Mouse (Mus musculus) embryonic facial prominence, embryonic 13.5 days (tissue): ENCODE data around the gene Dolpp1. TPM values are rescaled to one million over a fixed set of nuclear protein-coding genes. Genes with fewer than 3 reads are reported as not detected.

ENCODE experiments used
- ATAC-seq: fragments of 200-750 bp; cut with Nextera tagmentation; 2 replicates; pipeline ENCODE4 v1.8.0; 2017; ENCODE audit warnings: low read depth; ENCODE audit not compliant: insufficient number of reproducible peaks, insufficient read depth, low FRiP score, low TSS enrichment
- H3K27ac ChIP-seq: fragments of 300-500 bp; sonication (generic); 2 replicates; pipeline ENCODE4 v1.5.1; 2015; ENCODE audit warnings: moderate library complexity, mild to moderate bottlenecking, inconsistent platforms
- H3K27me3 ChIP-seq: fragments of 300-500 bp; sonication (generic); 2 replicates; pipeline ENCODE4 v1.6.1; 2015; ENCODE audit warnings: mild to moderate bottlenecking, inconsistent platforms
- H3K36me3 ChIP-seq: fragments of 300-500 bp; sonication (generic); 2 replicates; pipeline ENCODE4 v1.6.1; 2015; ENCODE audit warnings: mild to moderate bottlenecking, inconsistent platforms
- H3K4me1 ChIP-seq: fragments of 300-500 bp; sonication (generic); 2 replicates; pipeline ENCODE4 v1.6.1; 2015; ENCODE audit warnings: inconsistent platforms
- H3K4me2 ChIP-seq: fragments of 300-500 bp; sonication (generic); 2 replicates; pipeline ENCODE4 v1.6.1; 2015; ENCODE audit warnings: moderate library complexity, mild to moderate bottlenecking, inconsistent platforms
- H3K4me3 ChIP-seq: fragments of 300-500 bp; sonication (generic); 2 replicates; pipeline ENCODE4 v1.5.1; 2015; ENCODE audit warnings: mild to moderate bottlenecking, inconsistent platforms
- H3K9ac ChIP-seq: fragments of 300-500 bp; sonication (generic); 2 replicates; pipeline ENCODE4 v1.6.1; 2015; ENCODE audit warnings: mild to moderate bottlenecking, inconsistent platforms
- H3K9me3 ChIP-seq: fragments of 300-500 bp; sonication (generic); 2 replicates; pipeline ENCODE4 v1.6.1; 2016; ENCODE audit warnings: inconsistent platforms
- WGBS: fragments of 180-500 bp; shearing (Covaris S2); methylation state at CpG from one replicate; pipeline ENCODE4 v1.1.7; 2015; ENCODE audit warnings: mixed read lengths; 5-methylcytosine and 5-hydroxymethylcytosine counted together
- polyA plus RNA-seq: library from polyadenylated mRNA; unstranded; fragments of >200 nt; fragmentation: Nextera tagmentation; extraction: Ambion mirVana; gene quantifications from 2 replicates; pipeline ENCODE4 v1.2.1, GENCODE M21; 2015

Gene Dolpp1
- polyA plus RNA-seq = 31.9 and 34.9 TPM in 2 replicates

DNA sequence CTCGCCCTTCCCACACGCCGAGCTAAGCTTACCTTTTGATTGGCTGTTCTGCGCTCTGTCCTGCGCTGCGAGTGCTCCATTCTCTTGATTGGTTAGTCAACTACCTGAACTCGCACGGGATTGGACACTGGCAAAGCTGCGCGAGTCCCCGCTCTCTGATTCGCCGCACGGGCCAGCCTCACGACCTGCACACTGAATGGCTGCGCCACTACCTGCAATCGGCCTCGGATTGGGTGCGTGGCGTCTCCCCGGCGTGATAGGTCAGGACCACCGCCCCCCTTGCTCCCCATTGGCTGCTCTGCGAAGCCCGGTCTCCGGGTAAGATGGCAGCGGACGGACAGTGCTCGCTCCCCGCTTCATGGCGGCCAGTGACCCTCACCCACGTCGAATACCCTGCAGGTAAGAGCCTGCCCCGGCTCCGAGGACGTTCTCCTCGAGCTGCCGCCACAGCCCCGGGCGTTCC, at the start of gene Dolpp1:
Gene Dolpp1 (plus strand): TSS at position 141 of the 463 bp plus-strand sequence.
- Histone ChIP-seq H3K4me1 (peaks cover 22% of the 10 kb centered on the region), H3K9me3 (no peaks in the 10 kb centered on the region), H3K27me3 (no peaks in the 10 kb centered on the region), H3K27ac (peak within 1 kb of the TSS; percentile 87), H3K9ac (peak within 1 kb of the TSS; percentile 81), H3K4me2 (peak within 1 kb of the TSS; percentile 95), H3K4me3 (peak within 1 kb of the TSS; percentile 84), H3K36me3 (peaks cover 22% of the 10 kb centered on the region)
- peak; percentile 97 for ATAC-seq
- under 1% methylated on average over 40 of the region's 40 CpGs for WGBS

DNA sequence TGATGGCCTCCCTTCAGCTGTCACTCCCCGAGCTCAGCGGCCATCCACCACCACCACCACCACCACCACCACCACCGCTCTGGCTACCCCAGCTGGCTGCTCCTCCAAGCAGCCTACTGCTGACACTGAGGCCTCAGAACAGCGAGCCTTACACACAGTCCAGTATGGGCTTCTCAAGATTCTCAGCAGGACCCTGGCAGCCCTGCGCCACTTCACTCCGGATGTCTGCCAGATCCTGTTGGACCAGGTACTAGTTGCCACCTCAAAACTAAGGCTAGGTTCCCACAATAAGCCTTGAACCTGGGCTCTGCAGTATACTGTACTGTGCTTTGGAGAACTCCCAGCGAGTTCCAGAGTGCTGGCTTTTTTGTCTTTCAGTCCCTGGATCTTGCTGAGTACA, 49.5 kb upstream of the Dolpp1 start:
- Histone ChIP-seq H3K27ac (no peak overlapping the region), H3K4me2 (no peak overlapping the region), H3K36me3 (peaks cover 97% of the 10 kb centered on the region), H3K27me3 (no peaks in the 10 kb centered on the region), H3K4me1 (no peaks in the 10 kb centered on the region), H3K4me3 (no peak overlapping the region), H3K9me3 (no peaks in the 10 kb centered on the region), H3K9ac (no peak overlapping the region)
- WGBS = 93% methylated on average over 7 of the region's 7 CpGs
- ATAC-seq = no peak

GRCm38 (mm10) chr2:30343601-30344137, 48.4 kb upstream of the Dolpp1 start:
- 85% methylated on average over 14 of the region's 14 CpGs for WGBS
- Histone ChIP-seq H3K4me3 (no peak overlapping the region), H3K4me1 (no peaks in the 10 kb centered on the region), H3K36me3 (peaks cover 100% of the 10 kb centered on the region), H3K4me2 (no peak overlapping the region), H3K27ac (no peak overlapping the region), H3K9me3 (no peaks in the 10 kb centered on the region), H3K27me3 (no peaks in the 10 kb centered on the region), H3K9ac (no peak overlapping the region; the same call in 1 of the 2 replicates)
- ATAC-seq = no peak

DNA sequence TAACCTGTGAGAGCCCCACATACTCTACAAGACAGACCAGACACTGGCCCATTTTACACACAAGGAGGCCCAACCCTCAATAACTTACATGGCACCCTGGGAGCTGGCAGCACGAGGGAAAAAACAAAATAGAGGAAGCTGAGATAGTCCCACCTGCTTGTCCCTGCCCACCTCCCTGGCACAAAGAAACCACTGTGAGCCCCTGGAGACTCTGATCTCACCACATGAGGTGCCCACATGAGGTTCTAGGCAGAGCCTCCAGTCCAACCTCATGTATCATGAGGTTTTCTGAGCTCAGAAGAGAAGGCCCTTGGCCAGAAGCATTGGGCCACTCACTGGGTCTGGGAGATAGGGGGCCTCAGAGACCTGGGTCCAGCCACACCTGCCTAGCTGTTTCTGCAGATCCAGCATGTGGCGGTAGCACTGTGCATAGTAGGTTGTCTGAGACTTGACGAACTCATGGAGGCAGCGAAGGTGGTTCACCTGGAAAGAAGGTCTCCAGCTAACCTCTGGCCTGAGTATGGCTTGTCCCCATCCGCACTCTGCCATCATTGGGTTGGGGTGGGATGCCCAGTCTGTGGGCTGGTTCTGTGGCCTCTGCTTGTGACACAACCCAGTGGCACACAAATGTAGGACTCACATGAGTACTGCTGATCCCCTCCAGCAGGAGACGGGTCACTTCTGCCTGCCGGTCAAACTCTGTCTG, 45.9 kb upstream of the Dolpp1 start:
- Histone ChIP-seq H3K4me3 (no peak overlapping the region), H3K9me3 (no peaks in the 10 kb centered on the region), H3K27me3 (no peaks in the 10 kb centered on the region), H3K36me3 (peaks cover 98% of the 10 kb centered on the region), H3K4me2 (no peak overlapping the region), H3K4me1 (no peaks in the 10 kb centered on the region; the same call in 1 of the 2 replicates), H3K9ac (no peak overlapping the region), H3K27ac (no peak overlapping the region)
- 90% methylated on average over 7 of the region's 7 CpGs for WGBS
- no peak for ATAC-seq

GRCm38 (mm10) chr2:30349196-30349595, 42.9 kb upstream of the Dolpp1 start:
- 90% methylated on average over 6 of the region's 6 CpGs for WGBS
- Histone ChIP-seq H3K4me2 (no peak overlapping the region), H3K27ac (no peak overlapping the region), H3K27me3 (no peaks in the 10 kb centered on the region), H3K4me1 (no peaks in the 10 kb centered on the region; the same call in 1 of the 2 replicates), H3K9me3 (no peaks in the 10 kb centered on the region), H3K9ac (no peak overlapping the region), H3K36me3 (peaks cover 91% of the 10 kb centered on the region), H3K4me3 (no peak overlapping the region)
- no peak for ATAC-seq

DNA sequence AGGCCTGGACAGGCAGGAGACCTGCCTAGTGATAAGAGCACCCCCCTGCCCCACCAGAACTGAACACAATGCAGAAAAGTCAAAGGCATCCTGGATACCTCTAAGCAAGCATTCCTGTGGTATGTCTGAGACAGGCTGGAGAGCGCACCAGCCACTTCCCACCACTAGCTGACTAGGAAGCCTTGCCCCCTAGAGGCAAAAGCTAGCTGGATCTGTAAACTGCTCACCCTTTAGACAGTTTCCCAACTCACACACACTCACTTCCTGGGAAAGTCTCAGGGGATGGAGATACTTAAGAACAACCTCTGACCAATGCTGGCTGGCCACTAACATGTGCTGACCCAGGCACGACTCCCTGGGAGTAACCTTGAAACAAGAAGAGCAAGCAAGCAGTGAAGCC, 40.9 kb upstream of the Dolpp1 start:
- no peak for ATAC-seq
- no peak overlapping the region for H3K4me2 ChIP-seq

DNA sequence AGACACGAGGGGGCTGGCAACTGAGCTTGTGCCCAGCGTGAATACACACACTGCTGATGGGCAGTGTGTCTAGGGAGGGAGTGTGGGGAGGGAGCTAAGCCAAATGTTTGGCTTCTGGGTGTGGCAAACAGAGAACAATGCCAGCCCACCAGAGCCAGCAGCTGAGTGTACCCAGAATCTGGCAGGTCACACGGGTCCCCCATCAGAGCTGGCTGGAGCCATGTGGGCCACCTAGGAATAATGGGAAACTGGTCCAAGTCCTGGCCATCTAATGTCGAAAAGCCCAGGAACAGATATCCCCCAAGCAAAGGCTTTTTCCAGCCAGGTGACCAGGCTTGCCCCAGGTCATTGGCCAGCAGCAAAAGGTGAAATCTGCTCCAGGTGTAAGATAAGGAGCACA, 36.2 kb upstream of the Dolpp1 start:
- Histone ChIP-seq H3K27ac (no peak overlapping the region), H3K4me3 (no peak overlapping the region), H3K36me3 (peaks cover 37% of the 10 kb centered on the region), H3K4me2 (no peak overlapping the region), H3K4me1 (peaks cover 24% of the 10 kb centered on the region), H3K9me3 (no peaks in the 10 kb centered on the region), H3K27me3 (no peaks in the 10 kb centered on the region), H3K9ac (peak overlapping the region; percentile 27; the same call in 1 of the 2 replicates)
- ATAC-seq = no peak
- WGBS = 65% methylated on average over 4 of the region's 4 CpGs

More for the DNA sequence above, 40.9 kb upstream of the Dolpp1 start:
- Histone ChIP-seq H3K4me1 (no peaks in the 10 kb centered on the region; the same call in 1 of the 2 replicates), H3K4me3 (no peak overlapping the region), H3K27me3 (no peaks in the 10 kb centered on the region), H3K36me3 (peaks cover 84% of the 10 kb centered on the region), H3K27ac (no peak overlapping the region), H3K9me3 (no peaks in the 10 kb centered on the region), H3K9ac (no peak overlapping the region)
- 72% methylated on average over 2 of the region's 2 CpGs for WGBS

- Histone ChIP-seq H3K4me2 (no peak overlapping the region), H3K36me3 (peaks cover 35% of the 10 kb centered on the region), H3K4me3 (no peak overlapping the region), H3K9me3 (no peaks in the 10 kb centered on the region), H3K4me1 (peaks cover 24% of the 10 kb centered on the region), H3K27me3 (no peaks in the 10 kb centered on the region), H3K27ac (0 out of 2 replicates have a peak overlapping the region, but pooled peaks have one; percentile 8), H3K9ac (0 out of 2 replicates have a peak overlapping the region, but pooled peaks have one; percentile 27)
- ATAC-seq = no peak
- WGBS = 52% methylated on average over 4 of the region's 4 CpGs
Observed at GRCm38 (mm10) chr2:30356266-30356665, 35.8 kb upstream of the Dolpp1 start.

DNA sequence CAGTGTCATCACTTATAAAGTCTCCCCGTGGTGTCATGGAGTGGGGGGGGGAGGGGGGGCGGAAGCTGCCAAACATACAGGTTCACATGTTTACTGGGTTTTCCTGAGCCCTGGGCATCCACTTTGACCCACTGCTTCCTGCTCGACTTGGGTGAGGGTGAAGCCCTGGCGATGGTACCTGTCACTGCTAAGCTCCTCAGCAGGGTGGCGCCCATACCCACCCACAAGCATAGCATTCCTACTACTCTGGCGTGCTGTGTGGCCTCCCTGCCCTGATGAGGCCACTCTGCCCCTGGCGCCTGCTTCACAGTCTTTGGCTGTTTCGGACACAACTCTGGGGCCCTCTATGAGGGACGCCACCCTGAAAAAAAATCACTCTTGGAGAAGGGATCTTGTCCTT, 35.1 kb upstream of the Dolpp1 start:
- Histone ChIP-seq H3K4me2 (no peak overlapping the region), H3K4me3 (0 out of 2 replicates have a peak overlapping the region, but pooled peaks have one; percentile 84), H3K9ac (peak overlapping the region; percentile 85), H3K4me1 (peaks cover 24% of the 10 kb centered on the region), H3K9me3 (no peaks in the 10 kb centered on the region), H3K36me3 (peaks cover 34% of the 10 kb centered on the region), H3K27ac (0 out of 2 replicates have a peak overlapping the region, but pooled peaks have one; percentile 8), H3K27me3 (no peaks in the 10 kb centered on the region)
- ATAC-seq = no peak
- 70% methylated on average over 9 of the region's 9 CpGs for WGBS

- ATAC-seq = no peak
- 43% methylated on average over 8 of the region's 8 CpGs for WGBS
- H3K9ac ChIP-seq = peak overlapping the region; percentile 85
- peak overlapping the region; percentile 97 for H3K4me2 ChIP-seq
- 0 out of 2 replicates have a peak overlapping the region, but pooled peaks have one; percentile 16 for H3K27ac ChIP-seq
- peaks cover 24% of the 10 kb centered on the region for H3K4me1 ChIP-seq
- no peaks in the 10 kb centered on the region for H3K9me3 ChIP-seq
- H3K27me3 ChIP-seq = no peaks in the 10 kb centered on the region
- peaks cover 26% of the 10 kb centered on the region for H3K36me3 ChIP-seq
- peak overlapping the region; percentile 84 for H3K4me3 ChIP-seq
Observed at GRCm38 (mm10) chr2:30357552-30358510, 34.2 kb upstream of the Dolpp1 start.
